Mouse (Mus musculus) midbrain, embryonic 16.5 days (tissue): ENCODE results near the gene Lmntd2. TPM values are rescaled to one million over a fixed set of nuclear protein-coding genes. Genes with fewer than 3 reads are reported as not detected.

ENCODE experiments used
- ATAC-seq: fragments of 200-750 bp; cut with Nextera tagmentation; 2 replicates; pipeline ENCODE4 v1.8.0; 2017; ENCODE audit warnings: moderate TSS enrichment
- H3K27ac ChIP-seq: fragments of 300-500 bp; sonication (generic); 2 replicates; pipeline ENCODE4 v1.5.1; 2014; ENCODE audit warnings: mild to moderate bottlenecking, low read length, mixed read lengths
- H3K27me3 ChIP-seq: fragments of 300-500 bp; sonication (generic); 2 replicates; pipeline ENCODE4 v1.6.1; 2014; ENCODE audit warnings: low read depth, low read length, mixed read lengths; ENCODE audit not compliant: control insufficient read depth, insufficient read depth
- H3K36me3 ChIP-seq: fragments of 300-500 bp; sonication (generic); 2 replicates; pipeline ENCODE4 v1.6.1; 2014; ENCODE audit warnings: mild to moderate bottlenecking, low read length, moderate library complexity, mixed read lengths; ENCODE audit not compliant: control insufficient read depth, insufficient read depth
- H3K4me1 ChIP-seq: fragments of 300-500 bp; sonication (generic); 2 replicates; pipeline ENCODE4 v1.6.1; 2014; ENCODE audit warnings: mild to moderate bottlenecking, low read length, mixed read lengths; ENCODE audit not compliant: control insufficient read depth, insufficient read depth
- H3K4me2 ChIP-seq: fragments of 300-500 bp; sonication (generic); 2 replicates; pipeline ENCODE4 v1.6.1; 2014; ENCODE audit warnings: mild to moderate bottlenecking, low read length, mixed read lengths
- H3K4me3 ChIP-seq: fragments of 300-500 bp; sonication (generic); 2 replicates; pipeline ENCODE4 v1.5.1; 2014; ENCODE audit warnings: low read depth, mild to moderate bottlenecking, low read length, moderate library complexity, mixed read lengths
- H3K9ac ChIP-seq: fragments of 300-500 bp; sonication (generic); 2 replicates; pipeline ENCODE4 v1.6.1; 2014; ENCODE audit warnings: low read depth, low read length, mixed read lengths
- H3K9me3 ChIP-seq: fragments of 300-500 bp; sonication (generic); replicated peaks from 2 replicates; pipeline ENCODE4 v1.6.1; 2014; ENCODE audit warnings: mild to moderate bottlenecking, low read length, mixed read lengths; ENCODE audit not compliant: control insufficient read depth, poor library complexity, severe bottlenecking
- WGBS: fragments of 180-500 bp; shearing (Covaris S2); extraction: QIAGEN DNeasy Blood & Tissue Kit; methylation state at CpG from one replicate; pipeline ENCODE4 v1.1.7; 2014; 5-methylcytosine and 5-hydroxymethylcytosine counted together
- polyA plus RNA-seq: library from polyadenylated mRNA; unstranded; fragments of >200 nt; fragmentation: Nextera tagmentation; extraction: Ambion mirVana; gene quantifications from 2 replicates; pipeline ENCODE4 v1.2.1, GENCODE M21; 2015

Lmntd2 gene
- polyA plus RNA-seq, 1 experiment from 2014 or later, result 0.23 TPM

- Histone ChIP-seq H3K27ac (peak overlapping the region; percentile 80), H3K4me1 (peaks cover 30% of the 10 kb centered on the region), H3K27me3 (no peaks in the 10 kb centered on the region), H3K4me2 (peak overlapping the region; percentile 99), H3K36me3 (peaks cover 23% of the 10 kb centered on the region), H3K4me3 (peak overlapping the region; percentile 94), H3K9ac (peak overlapping the region; percentile 91), H3K9me3 (no peaks in the 10 kb centered on the region)
- under 1% methylated on average over 28 of the region's 28 CpGs for WGBS
- peak; percentile 15 for ATAC-seq
These were observed 19.1 kb downstream of the Lmntd2 start for GRCm38 (mm10) chr7:141194830-141195229.

DNA sequence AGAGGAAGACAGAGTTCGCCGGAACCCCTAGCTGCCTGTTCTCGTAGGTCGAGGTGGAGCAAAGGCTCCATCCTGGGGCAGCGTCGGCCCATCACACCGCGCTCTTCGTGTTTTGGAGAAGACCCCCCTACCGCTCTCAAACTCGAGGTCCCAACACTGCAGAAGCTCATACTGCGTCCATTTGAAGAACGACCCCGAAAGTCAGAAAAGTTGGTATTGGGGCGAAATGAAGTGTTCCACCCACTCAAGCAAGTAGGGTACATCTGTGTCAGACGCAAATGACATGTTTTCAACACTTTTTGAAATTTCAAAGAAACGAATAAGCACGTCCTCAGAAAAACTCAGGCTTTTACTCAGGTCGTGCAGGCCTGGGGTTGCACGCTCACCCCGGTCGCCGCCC, 19.5 kb downstream of the Lmntd2 start:
- WGBS, result 0% methylated on average over 23 of the region's 23 CpGs
- Histone ChIP-seq H3K4me2 (peak overlapping the region; percentile 99), H3K36me3 (peaks cover 27% of the 10 kb centered on the region), H3K9me3 (no peaks in the 10 kb centered on the region), H3K9ac (peak overlapping the region; percentile 91), H3K4me1 (peaks cover 30% of the 10 kb centered on the region), H3K27ac (peak overlapping the region; percentile 80), H3K4me3 (peak overlapping the region; percentile 94), H3K27me3 (no peaks in the 10 kb centered on the region)
- no peak for ATAC-seq

DNA sequence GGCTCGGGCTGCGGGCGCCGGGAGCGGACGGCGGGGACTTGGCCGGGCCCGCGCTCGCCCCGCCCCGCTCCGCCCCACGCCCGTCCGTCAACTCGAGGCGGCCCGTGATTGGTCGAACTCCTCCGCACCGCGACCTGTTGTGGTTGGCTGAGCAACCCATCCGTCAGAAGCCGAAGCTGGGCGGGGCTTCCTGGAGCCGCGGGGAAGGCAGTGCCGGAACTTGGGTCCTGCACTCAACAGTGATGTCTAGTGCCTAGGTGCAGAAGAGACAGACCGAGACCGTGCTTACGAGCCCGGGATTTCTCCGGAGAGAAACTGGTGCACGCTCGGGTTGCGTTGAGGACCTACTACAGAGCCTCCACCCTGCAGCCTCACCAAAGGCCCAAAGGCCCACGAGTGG, 19.9 kb downstream of the Lmntd2 start, which contains the start of the genes Hras and Lrrc56:
Hras (minus strand) TSS at position 58 of the 400 bp plus-strand sequence.
Lrrc56 (plus strand) TSS at position 210 of the 400 bp plus-strand sequence.
- H3K4me3 ChIP-seq, result peak within 1 kb of the TSS; percentile 94
- peak within 1 kb of the TSS; percentile 99 for H3K4me2 ChIP-seq
- H3K4me1 ChIP-seq, result peaks cover 30% of the 10 kb centered on the region
- peak within 1 kb of the TSS; percentile 91 for H3K9ac ChIP-seq
- H3K27me3 ChIP-seq, result no peaks in the 10 kb centered on the region
- peak within 1 kb of the TSS; percentile 80 for H3K27ac ChIP-seq
- peaks cover 30% of the 10 kb centered on the region for H3K36me3 ChIP-seq
- WGBS, result under 1% methylated on average over 31 of the region's 39 CpGs
- no peaks in the 10 kb centered on the region for H3K9me3 ChIP-seq
- ATAC-seq, result peak; percentile 95

GRCm38 (mm10) chr7:141193348-141193856, 20.5 kb downstream of the Lmntd2 start:
- Histone ChIP-seq H3K27me3 (no peaks in the 10 kb centered on the region), H3K36me3 (peaks cover 32% of the 10 kb centered on the region), H3K4me3 (peak overlapping the region; percentile 94), H3K4me2 (peak overlapping the region; percentile 94), H3K27ac (peak overlapping the region; percentile 74), H3K9me3 (no peaks in the 10 kb centered on the region), H3K4me1 (peaks cover 30% of the 10 kb centered on the region), H3K9ac (peak overlapping the region; percentile 91)
- 2% methylated on average over 34 of the region's 43 CpGs for WGBS
- ATAC-seq, result no peak; the same call in none of the 2 replicates

DNA sequence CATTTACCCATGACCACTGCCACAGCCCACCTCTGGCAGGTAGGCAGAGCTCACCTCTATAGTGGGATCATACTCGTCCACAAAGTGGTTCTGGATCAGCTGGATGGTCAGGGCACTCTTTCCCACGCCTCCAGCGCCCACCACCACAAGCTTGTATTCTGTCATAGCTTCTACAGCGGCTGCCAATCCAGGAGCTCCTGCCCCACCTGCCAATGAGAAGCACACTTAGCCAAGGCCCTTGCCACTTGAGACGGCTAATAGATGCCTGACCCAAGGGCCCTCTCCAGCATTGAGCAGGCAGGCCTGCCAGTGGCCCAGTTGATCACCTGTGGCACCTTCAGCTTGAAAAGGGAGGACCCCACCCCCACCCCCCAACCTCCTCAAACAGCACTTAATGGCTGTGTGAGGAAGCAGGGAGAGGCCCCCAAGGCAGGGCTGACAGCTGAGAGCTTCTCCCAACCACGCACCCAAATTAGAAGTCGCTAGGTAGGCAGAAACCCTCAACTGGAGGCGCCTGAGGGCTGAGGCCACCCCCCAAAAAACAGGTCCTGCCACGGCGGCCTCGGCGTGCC, 21.0 kb downstream of the Lmntd2 start:
- no peak for ATAC-seq
- H3K4me1 ChIP-seq, result peaks cover 30% of the 10 kb centered on the region
- no peaks in the 10 kb centered on the region for H3K27me3 ChIP-seq
- H3K36me3 ChIP-seq, result peaks cover 32% of the 10 kb centered on the region
- peak overlapping the region; percentile 94 for H3K4me3 ChIP-seq
- no peaks in the 10 kb centered on the region for H3K9me3 ChIP-seq
- H3K27ac ChIP-seq, result peak overlapping the region; percentile 74; the same call in 1 of the 2 replicates
- WGBS, result 28% methylated on average over 12 of the region's 12 CpGs
- H3K9ac ChIP-seq, result peak overlapping the region; percentile 91
- H3K4me2 ChIP-seq, result peak overlapping the region; percentile 94

GRCm38 (mm10) chr7:141191796-141192685, 21.8 kb downstream of the Lmntd2 start:
- H3K27ac ChIP-seq, result no peak overlapping the region
- no peak for ATAC-seq
- peak overlapping the region; percentile 94; the same call in 1 of the 2 replicates for H3K4me2 ChIP-seq
- no peaks in the 10 kb centered on the region for H3K9me3 ChIP-seq
- 91% methylated on average over 24 of the region's 24 CpGs for WGBS
- H3K36me3 ChIP-seq, result peaks cover 32% of the 10 kb centered on the region
- peak overlapping the region; percentile 91; the same call in 1 of the 2 replicates for H3K9ac ChIP-seq
- H3K4me1 ChIP-seq, result peaks cover 30% of the 10 kb centered on the region
- H3K27me3 ChIP-seq, result no peaks in the 10 kb centered on the region
- no peak overlapping the region for H3K4me3 ChIP-seq

DNA sequence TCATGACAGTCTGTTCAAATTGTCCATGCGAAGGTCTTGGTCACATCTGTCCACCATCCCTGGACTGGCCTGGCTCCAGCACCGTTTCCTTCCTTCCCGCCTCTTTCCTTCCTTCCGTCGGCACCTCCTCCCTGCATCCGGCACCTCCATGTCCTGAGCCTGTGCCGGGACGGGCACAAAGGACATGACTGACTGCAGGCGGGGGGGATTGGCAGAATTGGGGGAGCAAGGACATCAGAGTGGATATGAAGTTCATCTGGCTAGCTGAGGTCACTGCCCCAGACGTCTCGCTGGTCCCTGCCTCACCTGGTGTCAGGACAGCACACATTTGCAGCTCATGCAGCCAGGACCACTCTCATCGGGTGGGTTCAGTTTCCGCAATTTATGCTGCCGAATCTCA, 22.8 kb downstream of the Lmntd2 start:
- Histone ChIP-seq H3K36me3 (peaks cover 32% of the 10 kb centered on the region), H3K27me3 (no peaks in the 10 kb centered on the region), H3K4me2 (no peak overlapping the region), H3K9ac (no peak overlapping the region), H3K4me1 (peaks cover 30% of the 10 kb centered on the region), H3K27ac (no peak overlapping the region), H3K4me3 (no peak overlapping the region), H3K9me3 (no peaks in the 10 kb centered on the region)
- WGBS, result 95% methylated on average over 14 of the region's 14 CpGs
- no peak for ATAC-seq

- ATAC-seq, result no peak
- H3K36me3 ChIP-seq, result peaks cover 32% of the 10 kb centered on the region
- no peak overlapping the region for H3K9ac ChIP-seq
- no peak overlapping the region for H3K4me3 ChIP-seq
- no peaks in the 10 kb centered on the region for H3K9me3 ChIP-seq
- H3K4me2 ChIP-seq, result no peak overlapping the region
- peaks cover 24% of the 10 kb centered on the region for H3K4me1 ChIP-seq
- no peak overlapping the region for H3K27ac ChIP-seq
- no peaks in the 10 kb centered on the region for H3K27me3 ChIP-seq
- WGBS, result 100% methylated on average over 3 of the region's 3 CpGs
These were observed 23.7 kb downstream of the Lmntd2 start for GRCm38 (mm10) chr7:141190220-141190619.
